Mouse (Mus musculus): Measurements from ENCODE around the gene Fggy.

Fggy gene

GRCm38 (mm10) chr4:95906141-95906540, 348.8 kb downstream of the Fggy start:
- DNase-seq (ENCODE audit: low read depth), result peak; percentile 73

- peak; percentile 70 for DNase-seq (ENCODE audit: low read depth)
These were observed 352.7 kb downstream of the Fggy start for GRCm38 (mm10) chr4:95909689-95910654.

GRCm38 (mm10) chr4:95913026-95913425, 355.7 kb downstream of the Fggy start:
- peak; percentile 78 for DNase-seq (ENCODE audit: low read depth)

GRCm38 (mm10) chr4:95915628-95916579, 358.6 kb downstream of the Fggy start:
- no peak for DNase-seq (ENCODE audit: low read depth)

- DNase-seq (ENCODE audit: low read depth), result peak; percentile 69
These were observed 360.4 kb downstream of the Fggy start for GRCm38 (mm10) chr4:95917703-95918102.

GRCm38 (mm10) chr4:95920448-95920847, 363.1 kb downstream of the Fggy start:
- DNase-seq (ENCODE audit: low read depth), result no peak

- DNase-seq (ENCODE audit: low read depth), result peak; percentile 93
These were observed 367.2 kb downstream of the Fggy start for GRCm38 (mm10) chr4:95924210-95925184.

- DNase-seq (ENCODE audit: low read depth), result peak; percentile 76
These were observed 371.5 kb downstream of the Fggy start for GRCm38 (mm10) chr4:95928846-95929245.

- no peak for DNase-seq (ENCODE audit: low read depth)
These were observed 372.6 kb downstream of the Fggy start for GRCm38 (mm10) chr4:95929936-95930335.

GRCm38 (mm10) chr4:95931331-95931730, 374.0 kb downstream of the Fggy start:
- DNase-seq (ENCODE audit: low read depth), result peak; percentile 60

GRCm38 (mm10) chr4:95933801-95934356, 376.6 kb downstream of the Fggy start:
- peak; percentile 61 for DNase-seq (ENCODE audit: low read depth)

- DNase-seq (ENCODE audit: low read depth), result peak; percentile 77
These were observed 377.2 kb downstream of the Fggy start for GRCm38 (mm10) chr4:95934384-95935035.

- DNase-seq (ENCODE audit: low read depth), result no peak
These were observed 381.4 kb downstream of the Fggy start for GRCm38 (mm10) chr4:95938701-95939100.

GRCm38 (mm10) chr4:95947896-95948295, 390.6 kb downstream of the Fggy start:
- no peak for DNase-seq (ENCODE audit: low read depth)

GRCm38 (mm10) chr4:95953328-95953727, 396.0 kb downstream of the Fggy start:
- DNase-seq (ENCODE audit: low read depth), result no peak

GRCm38 (mm10) chr4:95966928-95967724, 409.8 kb downstream of the Fggy start, which contains the start of gene Hook1:
Hook1 (plus strand) TSS chr4:95967240.
- no peak for DNase-seq (ENCODE audit: low read depth)
